In genomic region chr5:112640651-112641050, GRCm38 (mm10) we compare ENCODE assay signal across 8 mouse cellular contexts.
DNase-seq lines count a peak whose midpoint lies in the region; ATAC-seq and TF ChIP-seq lines count a peak whose summit lies in the region.

No protein-coding gene starts in this region.

- peaks cover 2% of the 10 kb centered on the region; the same call in 1 of the 2 replicates for H3K4me1 ChIP-seq in heart, embryonic 11.5 days (ENCODE audit: control insufficient read depth, insufficient read depth, low read length)
- H3K4me1 ChIP-seq in heart, adult 2 months (ENCODE audit: control insufficient read depth, insufficient read depth, low read length): no peaks in the 10 kb centered on the region
- H3K4me1 ChIP-seq in embryonic facial prominence, embryonic 12.5 days: peaks cover 3% of the 10 kb centered on the region; the same call in 1 of the 2 replicates
- H3K4me1 ChIP-seq in lung, postnatal 0 days (ENCODE audit: insufficient read depth, low read depth, low read length): no peaks in the 10 kb centered on the region

- TF ChIP-seq CTCF in heart, adult 2 months (IDR thresholded peaks at IDR 0.05): no peak
- no peak for TF ChIP-seq CTCF in lung, postnatal 0 days (IDR thresholded peaks at IDR 0.05)

- intact Hi-C loops in heart, adult 2 months (cut with DNase I): no loop called here
- intact Hi-C loops in left cerebral cortex, postnatal 25 days (cut with DNase I): loop anchor here (5.0 kb wide), 1 partner anchor 63 kb away; the partner anchor contains the start of gene Sez6l

- H3K79me2 ChIP-seq in heart, adult 2 months (replicated peaks; ENCODE audit: control insufficient read depth, insufficient read depth, low read length): no peaks in the 10 kb centered on the region

- H3K36me3 ChIP-seq in heart, embryonic 11.5 days (ENCODE audit: control insufficient read depth, insufficient read depth, low read length): no peaks in the 10 kb centered on the region
- no peaks in the 10 kb centered on the region for H3K36me3 ChIP-seq in heart, adult 2 months (ENCODE audit: control insufficient read depth, insufficient read depth, low read length)
- H3K36me3 ChIP-seq in embryonic facial prominence, embryonic 12.5 days: no peaks in the 10 kb centered on the region
- no peaks in the 10 kb centered on the region for H3K36me3 ChIP-seq in lung, postnatal 0 days (ENCODE audit: insufficient read depth, low read length)

- no peak overlapping the region for H3K27ac ChIP-seq in heart, embryonic 11.5 days (ENCODE audit: low read depth, low read length)
- no peak overlapping the region for H3K27ac ChIP-seq in heart, adult 2 months
- no peak overlapping the region for H3K27ac ChIP-seq in embryonic facial prominence, embryonic 12.5 days
- no peak overlapping the region for H3K27ac ChIP-seq in lung, postnatal 0 days (ENCODE audit: low read length)

- no peak overlapping the region for H3K9ac ChIP-seq in heart, embryonic 11.5 days (ENCODE audit: low read depth, low read length)
- H3K9ac ChIP-seq in heart, adult 2 months (ENCODE audit: low read depth, low read length): no peak overlapping the region
- no peak overlapping the region for H3K9ac ChIP-seq in embryonic facial prominence, embryonic 12.5 days
- no peak overlapping the region for H3K9ac ChIP-seq in lung, postnatal 0 days (replicated peaks; ENCODE audit: low read depth)

- no peak for TF ChIP-seq POLR2A in heart, adult 2 months (IDR thresholded peaks at IDR 0.05; ENCODE audit: insufficient read depth, low read depth, low read length)

- H3K4me2 ChIP-seq in heart, embryonic 11.5 days: peak overlapping the region; percentile 49
- peak overlapping the region; percentile 25 for H3K4me2 ChIP-seq in embryonic facial prominence, embryonic 12.5 days (replicated peaks)
- H3K4me2 ChIP-seq in lung, postnatal 0 days (replicated peaks; ENCODE audit: low read depth, low read length): no peak overlapping the region

- H3K27me3 ChIP-seq in heart, embryonic 11.5 days (ENCODE audit: control insufficient read depth, insufficient read depth, low read length): peaks cover 23% of the 10 kb centered on the region
- peaks cover 2% of the 10 kb centered on the region; the same call in 1 of the 2 replicates for H3K27me3 ChIP-seq in heart, adult 2 months (ENCODE audit: control insufficient read depth, insufficient read depth, low read length)
- no peaks in the 10 kb centered on the region for H3K27me3 ChIP-seq in embryonic facial prominence, embryonic 12.5 days
- H3K27me3 ChIP-seq in lung, postnatal 0 days (replicated peaks; ENCODE audit: insufficient read depth, low read length): no peaks in the 10 kb centered on the region

- no peak for DNase-seq in heart, adult 2 months
- DNase-seq in 416B (ENCODE audit: low read depth): peak; percentile 64
- DNase-seq in lung, postnatal 0 days (ENCODE audit: low spot score): peak; percentile 55
- DNase-seq in thymus, postnatal 14 days: no peak
- DNase-seq in left cerebral cortex, postnatal 25 days (ENCODE audit: low spot score in 2 of 2): no peak
- DNase-seq in layer of hippocampus, adult 8-10 months (ENCODE audit: low spot score in 2 of 2): no peak

- 14% methylated on average over 13 of the region's 13 CpGs for WGBS in heart, embryonic 11.5 days (ENCODE audit: insufficient replicate concordance)
- 11% methylated on average over 13 of the region's 13 CpGs for WGBS in heart, adult 2 months
- WGBS in embryonic facial prominence, embryonic 12.5 days: 21% methylated on average over 13 of the region's 13 CpGs
- WGBS in lung, postnatal 0 days: 23% methylated on average over 13 of the region's 13 CpGs

- no peak overlapping the region for H3K4me3 ChIP-seq in heart, embryonic 11.5 days (ENCODE audit: low read depth, low read length)
- no peak overlapping the region for H3K4me3 ChIP-seq in heart, adult 2 months
- no peak overlapping the region for H3K4me3 ChIP-seq in embryonic facial prominence, embryonic 12.5 days
- H3K4me3 ChIP-seq in lung, postnatal 0 days (ENCODE audit: low read depth, low read length): no peak overlapping the region

- H3K9me3 ChIP-seq in heart, embryonic 11.5 days (replicated peaks; ENCODE audit: control insufficient read depth, low read length): no peaks in the 10 kb centered on the region; the same call in 1 of the 2 replicates
- no peaks in the 10 kb centered on the region for H3K9me3 ChIP-seq in embryonic facial prominence, embryonic 12.5 days
- H3K9me3 ChIP-seq in lung, postnatal 0 days (ENCODE audit: low read length): 0 out of 2 replicates have a peak, but pooled peaks cover 3% of the 10 kb centered on the region

- ATAC-seq in heart, embryonic 11.5 days (replicated peaks; ENCODE audit: insufficient number of reproducible peaks, low FRiP score, low TSS enrichment): peak; percentile 58
- ATAC-seq in embryonic facial prominence, embryonic 12.5 days (ENCODE audit: insufficient number of reproducible peaks, insufficient read depth, low FRiP score, low TSS enrichment): no peak
- peak; percentile 75 for ATAC-seq in lung, postnatal 0 days

- TF ChIP-seq EP300 in heart, adult 2 months (IDR thresholded peaks at IDR 0.05; ENCODE audit: insufficient read depth, low read depth, low read length): no peak
- TF ChIP-seq EP300 in lung, postnatal 0 days (IDR thresholded peaks at IDR 0.05): no peak

Comparison
In these comparisons a context has a peak if more than half of its experiments do, and no peak if none do; other contexts are left out.
1. DNase-seq: peak in 416B (single experiment) and lung, postnatal 0 days (single experiment); none in heart, adult 2 months (0 of 2), thymus, postnatal 14 days (single experiment), left cerebral cortex, postnatal 25 days (0 of 2) and layer of hippocampus, adult 8-10 months (0 of 2).